Mouse (Mus musculus) embryonic facial prominence, embryonic 11.5 days (tissue): ENCODE measurements around the gene Aldh9a1. TPM values are rescaled to one million over a fixed set of nuclear protein-coding genes. Genes with fewer than 3 reads are reported as not detected.
"Not testable (repeated sequence)": the region's sequence is repeated elsewhere in the genome, so short reads cannot be mapped to it uniquely, and the experiment has no call there.

Source experiments
- ATAC-seq: fragments of 200-750 bp; cut with Nextera tagmentation; replicated peaks from 2 replicates; pipeline ENCODE4 v1.8.0; 2017; ENCODE audit warnings: low read depth; ENCODE audit not compliant: insufficient number of reproducible peaks, low FRiP score, low TSS enrichment
- DNase-seq: peaks from one replicate; pipeline ENCODE4 v3.0.0-alpha.2; 2015; ENCODE audit warnings: low spot score
- H3K27ac ChIP-seq: fragments of 300-500 bp; sonication (generic); replicated peaks from 2 replicates; pipeline ENCODE4 v1.5.1; 2014; ENCODE audit warnings: mild to moderate bottlenecking, low read depth, low read length, control low read depth
- H3K27me3 ChIP-seq: fragments of 300-500 bp; sonication (generic); 2 replicates; pipeline ENCODE4 v1.6.1; 2014; ENCODE audit warnings: mild to moderate bottlenecking, low read length, moderate library complexity, mixed read lengths; ENCODE audit not compliant: control insufficient read depth, insufficient read depth
- H3K36me3 ChIP-seq: fragments of 300-500 bp; sonication (generic); replicated peaks from 2 replicates; pipeline ENCODE4 v1.6.1; 2014; ENCODE audit warnings: low read depth, mild to moderate bottlenecking, low read length, moderate library complexity, mixed read lengths; ENCODE audit not compliant: control insufficient read depth, insufficient read depth
- H3K4me1 ChIP-seq: fragments of 300-500 bp; sonication (generic); 2 replicates; pipeline ENCODE4 v1.6.1; 2014; ENCODE audit warnings: low read length, mixed read lengths; ENCODE audit not compliant: control insufficient read depth, insufficient read depth
- H3K4me2 ChIP-seq: fragments of 300-500 bp; sonication (generic); 2 replicates; pipeline ENCODE4 v1.6.1; 2014; ENCODE audit warnings: low read depth, mild to moderate bottlenecking, control low read depth, low read length, moderate library complexity
- H3K4me3 ChIP-seq: fragments of 300-500 bp; sonication (generic); 2 replicates; pipeline ENCODE4 v1.5.1; 2014; ENCODE audit warnings: low read depth, low read length, control low read depth
- H3K9ac ChIP-seq: fragments of 300-500 bp; sonication (generic); replicated peaks from 2 replicates; pipeline ENCODE4 v1.6.1; 2014; ENCODE audit warnings: mild to moderate bottlenecking, control low read depth, low read length
- H3K9me3 ChIP-seq: fragments of 300-500 bp; sonication (generic); replicated peaks from 2 replicates; pipeline ENCODE4 v1.6.1; 2016; ENCODE audit warnings: mild to moderate bottlenecking, low read length, inconsistent platforms, mixed read lengths; ENCODE audit not compliant: control insufficient read depth
- WGBS: fragments of 180-500 bp; shearing (Covaris S2); extraction: QIAGEN DNeasy Blood & Tissue Kit; methylation state at CpG from one replicate; pipeline ENCODE4 v1.1.7; 2014; 5-methylcytosine and 5-hydroxymethylcytosine counted together
- polyA plus RNA-seq: library from polyadenylated mRNA; unstranded; fragments of >200 nt; fragmentation: Nextera tagmentation; extraction: Ambion mirVana; gene quantifications from 2 replicates; pipeline ENCODE4 v1.2.1, GENCODE M21; 2014

Aldh9a1 gene
- polyA plus RNA-seq, 1 experiment from 2014 or later = 46.7 TPM

GRCm38 (mm10) chr1:167340910-167341528 is 8.8 kb upstream of the Aldh9a1 start:
- Histone ChIP-seq H3K9me3 (no peaks in the 10 kb centered on the region), H3K36me3 (no peaks in the 10 kb centered on the region), H3K27ac (no peak overlapping the region), H3K4me2 (no peak overlapping the region), H3K4me1 (no peaks in the 10 kb centered on the region), H3K4me3 (no peak overlapping the region), H3K27me3 (peaks cover 3% of the 10 kb centered on the region; the same call in 1 of the 2 replicates), H3K9ac (no peak overlapping the region)
- ATAC-seq = no peak
- DNase-seq = no peak
- WGBS = 87% methylated on average over 3 of the region's 3 CpGs

GRCm38 (mm10) chr1:167342831-167343230 is 7.0 kb upstream of the Aldh9a1 start:
- 85% methylated on average over 9 of the region's 10 CpGs for WGBS
- H3K27me3 ChIP-seq = peaks cover 3% of the 10 kb centered on the region; the same call in 1 of the 2 replicates
- no peaks in the 10 kb centered on the region for H3K4me1 ChIP-seq
- no peaks in the 10 kb centered on the region for H3K36me3 ChIP-seq
- DNase-seq = no peak
- no peak overlapping the region for H3K4me3 ChIP-seq
- no peak for ATAC-seq
- H3K9me3 ChIP-seq = no peaks in the 10 kb centered on the region
- no peak overlapping the region for H3K9ac ChIP-seq
- no peak overlapping the region for H3K4me2 ChIP-seq
- H3K27ac ChIP-seq = no peak overlapping the region

GRCm38 (mm10) chr1:167345994-167346520 is 3.7 kb upstream of the Aldh9a1 start:
- H3K4me2 ChIP-seq, H3K4me1 ChIP-seq, DNase-seq, H3K9me3 ChIP-seq, ATAC-seq, H3K9ac ChIP-seq, H3K36me3 ChIP-seq, H3K27me3 ChIP-seq, H3K27ac ChIP-seq, H3K4me3 ChIP-seq: not testable (repeated sequence)
- 83% methylated on average over 10 of the region's 10 CpGs for WGBS

GRCm38 (mm10) chr1:167349206-167349605 is 585 bp upstream of the Aldh9a1 start:
- not testable (repeated sequence) for H3K4me3 ChIP-seq, H3K27ac ChIP-seq

GRCm38 (mm10) chr1:167350597-167351415 is 1.0 kb downstream of the Aldh9a1 start:
- no peaks in the 10 kb centered on the region for H3K4me1 ChIP-seq
- H3K9ac ChIP-seq = peak overlapping the region; percentile 74
- H3K4me3 ChIP-seq = peak overlapping the region; percentile 61
- H3K4me2 ChIP-seq = peak overlapping the region; percentile 81
- H3K27me3 ChIP-seq = no peaks in the 10 kb centered on the region
- peak overlapping the region; percentile 57; the same call in 1 of the 2 replicates for H3K27ac ChIP-seq
- no peak; the same call in 1 of the 2 replicates for ATAC-seq
- H3K9me3 ChIP-seq = no peaks in the 10 kb centered on the region
- DNase-seq = peak; percentile 51
- WGBS = 27% methylated on average over 13 of the region's 13 CpGs
- H3K36me3 ChIP-seq = no peaks in the 10 kb centered on the region; the same call in none of the 2 replicates

More at GRCm38 (mm10) chr1:167349206-167349605, 585 bp upstream of the Aldh9a1 start:
- 62% methylated on average over 3 of the region's 3 CpGs for WGBS
- not testable (repeated sequence) for H3K4me1 ChIP-seq, DNase-seq, H3K27me3 ChIP-seq, H3K9me3 ChIP-seq, H3K9ac ChIP-seq, H3K4me2 ChIP-seq, ATAC-seq, H3K36me3 ChIP-seq

GRCm38 (mm10) chr1:167352403-167352802 is 2.6 kb downstream of the Aldh9a1 start:
- Histone ChIP-seq H3K27me3 (no peaks in the 10 kb centered on the region), H3K9me3 (no peaks in the 10 kb centered on the region), H3K27ac (no peak overlapping the region), H3K4me1 (no peaks in the 10 kb centered on the region), H3K9ac (no peak overlapping the region), H3K4me2 (no peak overlapping the region), H3K4me3 (no peak overlapping the region), H3K36me3 (no peaks in the 10 kb centered on the region; the same call in none of the 2 replicates)
- ATAC-seq (no peak), DNase-seq (no peak)
- 94% methylated on average over 14 of the region's 14 CpGs for WGBS

GRCm38 (mm10) chr1:167357387-167357786 is 7.6 kb downstream of the Aldh9a1 start:
- Histone ChIP-seq H3K4me1 (no peaks in the 10 kb centered on the region), H3K36me3 (no peaks in the 10 kb centered on the region; the same call in none of the 2 replicates), H3K9me3 (no peaks in the 10 kb centered on the region), H3K4me3 (no peak overlapping the region), H3K27ac (no peak overlapping the region), H3K27me3 (no peaks in the 10 kb centered on the region), H3K4me2 (no peak overlapping the region), H3K9ac (no peak overlapping the region)
- WGBS = 93% methylated on average over 9 of the region's 9 CpGs
- ATAC-seq = no peak
- DNase-seq = no peak

- no peaks in the 10 kb centered on the region; the same call in none of the 2 replicates for H3K36me3 ChIP-seq
- H3K4me1 ChIP-seq = no peaks in the 10 kb centered on the region
- no peak overlapping the region for H3K4me2 ChIP-seq
- no peaks in the 10 kb centered on the region for H3K27me3 ChIP-seq
- no peak overlapping the region for H3K4me3 ChIP-seq
- ATAC-seq = no peak
- no peak overlapping the region for H3K27ac ChIP-seq
- DNase-seq = no peak
- no peak overlapping the region for H3K9ac ChIP-seq
- 91% methylated on average over 9 of the region's 9 CpGs for WGBS
- H3K9me3 ChIP-seq = no peaks in the 10 kb centered on the region
These were observed 8.9 kb downstream of the Aldh9a1 start for GRCm38 (mm10) chr1:167358731-167359130.
